Mouse (Mus musculus): ENCODE measurements around the gene Znrf3. TPM values are rescaled to one million over a fixed set of nuclear protein-coding genes. Genes with fewer than 3 reads are reported as not detected.
"Not testable (repeated sequence)": the region's sequence is repeated elsewhere in the genome, so short reads cannot be mapped to it uniquely, and the experiment has no call there.

The Znrf3 gene
- polyA plus RNA-seq, 1 experiment from 2014 or later: 7.8 TPM

GRCm38 (mm10) chr11:5478193-5478592 is 33.5 kb upstream of the Znrf3 start:
- Histone ChIP-seq H3K4me3 (replicated peaks; ENCODE audit: low read depth, low read length) (no peak overlapping the region), H3K4me2 (ENCODE audit: low read length) (no peak overlapping the region), H3K36me3 (ENCODE audit: control insufficient read depth, insufficient read depth, low read length) (no peaks in the 10 kb centered on the region), H3K27ac (replicated peaks; ENCODE audit: low read depth, low read length) (no peak overlapping the region), H3K9ac (replicated peaks; ENCODE audit: low read length) (no peak overlapping the region), H3K27me3 (ENCODE audit: control insufficient read depth, insufficient read depth, low read length) (no peaks in the 10 kb centered on the region), H3K4me1 (ENCODE audit: control insufficient read depth, insufficient read depth, low read length) (no peaks in the 10 kb centered on the region), H3K9me3 (ENCODE audit: control insufficient read depth, low read length) (no peaks in the 10 kb centered on the region)
- ATAC-seq (ENCODE audit: low FRiP score, low TSS enrichment) (no peak), DNase-seq (no peak)
- WGBS: 92% methylated on average over 7 of the region's 7 CpGs

DNA sequence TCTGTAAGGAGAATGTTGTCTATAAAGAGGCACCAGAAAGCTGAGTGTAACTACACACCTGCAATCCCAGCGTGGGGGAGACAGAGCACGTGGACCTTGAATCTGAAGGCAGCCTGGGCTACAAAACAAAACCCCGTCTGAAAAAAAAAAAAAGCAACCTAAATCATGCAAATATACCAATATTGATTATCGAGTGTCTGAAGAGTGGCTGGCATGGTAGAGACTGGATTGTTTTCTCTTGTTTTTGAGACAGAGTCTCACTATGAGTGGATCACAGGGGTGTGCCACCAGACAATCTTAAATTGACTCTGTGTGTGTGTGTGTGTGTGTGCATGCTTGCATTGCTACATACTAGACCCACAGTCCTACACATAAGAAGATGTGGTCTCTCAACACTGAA is 32.2 kb upstream of the Znrf3 start:
- Histone ChIP-seq H3K36me3 (ENCODE audit: control insufficient read depth, insufficient read depth, low read length) (no peaks in the 10 kb centered on the region), H3K9me3 (ENCODE audit: control insufficient read depth, low read length) (no peaks in the 10 kb centered on the region), H3K4me3 (replicated peaks; ENCODE audit: low read depth, low read length) (no peak overlapping the region), H3K4me1 (ENCODE audit: control insufficient read depth, insufficient read depth, low read length) (no peaks in the 10 kb centered on the region), H3K27me3 (ENCODE audit: control insufficient read depth, insufficient read depth, low read length) (no peaks in the 10 kb centered on the region), H3K9ac (replicated peaks; ENCODE audit: low read length) (no peak overlapping the region), H3K4me2 (ENCODE audit: low read length) (no peak overlapping the region), H3K27ac (replicated peaks; ENCODE audit: low read depth, low read length) (no peak overlapping the region)
- DNase-seq: no peak
- no peak for ATAC-seq (ENCODE audit: low FRiP score, low TSS enrichment)
- WGBS: 85% methylated on average over 4 of the region's 4 CpGs

DNA sequence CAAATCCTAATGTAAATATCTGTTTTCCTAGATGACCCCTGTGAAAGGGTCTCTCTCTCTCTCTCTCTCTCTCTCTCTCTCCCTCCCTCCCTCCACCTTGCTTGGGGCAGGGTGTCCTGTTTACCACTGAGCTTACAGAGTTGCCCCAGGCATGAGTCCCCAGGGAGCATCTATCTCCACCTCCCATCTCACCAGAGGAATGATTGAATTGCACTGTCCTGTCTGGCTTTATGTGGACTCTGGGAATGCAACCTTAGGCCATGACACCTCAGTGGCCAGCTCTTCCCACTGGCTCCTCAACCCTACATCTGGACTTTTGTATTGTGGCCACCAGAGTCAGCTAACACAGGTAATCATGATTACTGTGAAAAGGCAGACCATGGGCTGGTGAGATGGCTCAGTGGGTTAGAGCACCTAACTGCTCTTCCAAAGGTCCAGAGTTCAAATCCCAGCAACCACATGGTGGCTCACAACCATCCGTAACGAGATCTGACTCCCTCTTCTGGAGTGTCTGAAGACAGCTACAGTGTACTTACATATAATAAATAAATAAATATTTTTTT is 31.0 kb upstream of the Znrf3 start:
- not testable (repeated sequence) for ATAC-seq (ENCODE audit: low FRiP score, low TSS enrichment); DNase-seq; H3K36me3 ChIP-seq (ENCODE audit: control insufficient read depth, insufficient read depth, low read length); H3K9me3 ChIP-seq (ENCODE audit: control insufficient read depth, low read length); H3K4me1 ChIP-seq (ENCODE audit: control insufficient read depth, insufficient read depth, low read length); H3K4me3 ChIP-seq (replicated peaks; ENCODE audit: low read depth, low read length); H3K27ac ChIP-seq (replicated peaks; ENCODE audit: low read depth, low read length); H3K9ac ChIP-seq (replicated peaks; ENCODE audit: low read length); H3K27me3 ChIP-seq (ENCODE audit: control insufficient read depth, insufficient read depth, low read length); H3K4me2 ChIP-seq (ENCODE audit: low read length)
- 94% methylated on average over 2 of the region's 2 CpGs for WGBS

- Histone ChIP-seq H3K9me3 (ENCODE audit: control insufficient read depth, low read length) (no peaks in the 10 kb centered on the region), H3K27ac (replicated peaks; ENCODE audit: low read depth, low read length) (no peak overlapping the region), H3K36me3 (ENCODE audit: control insufficient read depth, insufficient read depth, low read length) (no peaks in the 10 kb centered on the region), H3K4me3 (replicated peaks; ENCODE audit: low read depth, low read length) (no peak overlapping the region), H3K4me2 (ENCODE audit: low read length) (no peak overlapping the region), H3K27me3 (ENCODE audit: control insufficient read depth, insufficient read depth, low read length) (no peaks in the 10 kb centered on the region), H3K4me1 (ENCODE audit: control insufficient read depth, insufficient read depth, low read length) (no peaks in the 10 kb centered on the region), H3K9ac (replicated peaks; ENCODE audit: low read length) (no peak overlapping the region)
- ATAC-seq (ENCODE audit: low FRiP score, low TSS enrichment): no peak
- DNase-seq: peak; percentile 91
- WGBS: 16% methylated on average over 5 of the region's 5 CpGs
These were observed 29.5 kb upstream of the Znrf3 start for GRCm38 (mm10) chr11:5474130-5474529.

- ATAC-seq (ENCODE audit: low FRiP score, low TSS enrichment) (no peak), DNase-seq (peak; percentile 24)
- no peaks in the 10 kb centered on the region for H3K36me3 ChIP-seq (ENCODE audit: control insufficient read depth, insufficient read depth, low read length)
- no peak overlapping the region for H3K9ac ChIP-seq (replicated peaks; ENCODE audit: low read length)
- H3K27me3 ChIP-seq (ENCODE audit: control insufficient read depth, insufficient read depth, low read length): no peaks in the 10 kb centered on the region
- H3K4me2 ChIP-seq (ENCODE audit: low read length): no peak overlapping the region
- 88% methylated on average over 3 of the region's 3 CpGs for WGBS
- H3K4me1 ChIP-seq (ENCODE audit: control insufficient read depth, insufficient read depth, low read length): no peaks in the 10 kb centered on the region
- no peak overlapping the region for H3K4me3 ChIP-seq (replicated peaks; ENCODE audit: low read depth, low read length)
- no peak overlapping the region for H3K27ac ChIP-seq (replicated peaks; ENCODE audit: low read depth, low read length)
- no peaks in the 10 kb centered on the region for H3K9me3 ChIP-seq (ENCODE audit: control insufficient read depth, low read length)
These were observed 25.4 kb upstream of the Znrf3 start for GRCm38 (mm10) chr11:5470055-5470454.

GRCm38 (mm10) chr11:5469084-5469483 is 24.4 kb upstream of the Znrf3 start:
- 80% methylated on average over 3 of the region's 3 CpGs for WGBS
- ATAC-seq (ENCODE audit: low FRiP score, low TSS enrichment): no peak

DNA sequence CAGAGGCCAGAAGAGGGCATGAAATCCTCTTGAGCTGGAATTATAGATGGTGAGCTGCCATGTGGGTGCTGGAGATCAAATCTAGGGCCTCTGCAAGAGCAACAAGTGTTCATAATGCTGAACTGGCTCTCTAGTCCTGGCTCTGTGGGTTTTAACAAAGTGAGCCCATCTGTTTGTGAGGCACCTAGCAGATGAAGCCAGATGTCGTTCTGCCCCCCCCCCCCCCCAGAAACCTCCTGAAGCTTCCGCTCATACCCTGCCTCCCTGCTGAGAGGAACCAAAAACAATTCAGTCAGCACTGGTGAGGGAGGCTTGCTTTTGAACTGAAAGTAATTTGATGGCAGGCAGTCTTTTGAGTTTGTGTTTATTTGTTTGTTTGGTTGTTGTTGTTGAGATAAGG is 23.8 kb upstream of the Znrf3 start:
- Histone ChIP-seq H3K9ac (replicated peaks; ENCODE audit: low read length) (no peak overlapping the region), H3K27me3 (ENCODE audit: control insufficient read depth, insufficient read depth, low read length) (no peaks in the 10 kb centered on the region), H3K9me3 (ENCODE audit: control insufficient read depth, low read length) (no peaks in the 10 kb centered on the region), H3K4me3 (replicated peaks; ENCODE audit: low read depth, low read length) (no peak overlapping the region), H3K4me1 (ENCODE audit: control insufficient read depth, insufficient read depth, low read length) (no peaks in the 10 kb centered on the region), H3K4me2 (ENCODE audit: low read length) (no peak overlapping the region), H3K36me3 (ENCODE audit: control insufficient read depth, insufficient read depth, low read length) (no peaks in the 10 kb centered on the region), H3K27ac (replicated peaks; ENCODE audit: low read depth, low read length) (no peak overlapping the region)
- 28% methylated on average over 2 of the region's 2 CpGs for WGBS
- no peak for ATAC-seq (ENCODE audit: low FRiP score, low TSS enrichment)
- no peak for DNase-seq

More at GRCm38 (mm10) chr11:5469084-5469483, 24.4 kb upstream of the Znrf3 start:
- H3K4me2 ChIP-seq (ENCODE audit: low read length): no peak overlapping the region
- H3K4me3 ChIP-seq (replicated peaks; ENCODE audit: low read depth, low read length): no peak overlapping the region
- no peaks in the 10 kb centered on the region for H3K36me3 ChIP-seq (ENCODE audit: control insufficient read depth, insufficient read depth, low read length)
- DNase-seq: peak; percentile 39
- no peaks in the 10 kb centered on the region for H3K27me3 ChIP-seq (ENCODE audit: control insufficient read depth, insufficient read depth, low read length)
- no peaks in the 10 kb centered on the region for H3K9me3 ChIP-seq (ENCODE audit: control insufficient read depth, low read length)
- H3K27ac ChIP-seq (replicated peaks; ENCODE audit: low read depth, low read length): no peak overlapping the region
- H3K4me1 ChIP-seq (ENCODE audit: control insufficient read depth, insufficient read depth, low read length): no peaks in the 10 kb centered on the region
- no peak overlapping the region for H3K9ac ChIP-seq (replicated peaks; ENCODE audit: low read length)

DNA sequence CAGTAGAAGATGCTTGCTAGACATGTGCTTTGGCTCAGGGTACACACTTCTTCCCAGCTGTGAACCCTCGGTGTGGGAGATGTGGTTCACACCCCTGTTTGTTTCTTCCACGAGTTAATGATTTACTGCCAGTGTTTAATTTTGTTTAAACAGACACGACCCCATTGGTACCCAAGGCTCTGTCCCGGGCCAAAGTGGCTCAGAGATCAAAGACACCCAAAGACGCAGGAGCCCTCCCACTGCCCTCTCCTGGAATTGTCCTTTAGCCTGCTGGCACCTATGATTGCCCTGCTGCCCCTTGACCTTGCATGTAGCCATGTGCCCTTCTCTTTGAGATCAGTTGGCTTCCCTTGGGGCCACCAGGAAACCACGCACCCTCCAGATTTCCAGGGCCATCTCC is 7.3 kb upstream of the Znrf3 start:
- H3K4me2 ChIP-seq (ENCODE audit: low read length): no peak overlapping the region
- no peaks in the 10 kb centered on the region for H3K27me3 ChIP-seq (ENCODE audit: control insufficient read depth, insufficient read depth, low read length)
- H3K4me3 ChIP-seq (replicated peaks; ENCODE audit: low read depth, low read length): no peak overlapping the region
- H3K27ac ChIP-seq (replicated peaks; ENCODE audit: low read depth, low read length): no peak overlapping the region
- H3K9ac ChIP-seq (replicated peaks; ENCODE audit: low read length): no peak overlapping the region
- no peaks in the 10 kb centered on the region for H3K36me3 ChIP-seq (ENCODE audit: control insufficient read depth, insufficient read depth, low read length)
- H3K4me1 ChIP-seq (ENCODE audit: control insufficient read depth, insufficient read depth, low read length): no peaks in the 10 kb centered on the region
- DNase-seq: no peak
- 83% methylated on average over 6 of the region's 6 CpGs for WGBS
- no peak for ATAC-seq (ENCODE audit: low FRiP score, low TSS enrichment)
- no peaks in the 10 kb centered on the region for H3K9me3 ChIP-seq (ENCODE audit: control insufficient read depth, low read length)

- Histone ChIP-seq H3K4me2 (ENCODE audit: low read length) (no peak overlapping the region), H3K4me1 (ENCODE audit: control insufficient read depth, insufficient read depth, low read length) (no peaks in the 10 kb centered on the region), H3K9ac (replicated peaks; ENCODE audit: low read length) (no peak overlapping the region), H3K27ac (replicated peaks; ENCODE audit: low read depth, low read length) (no peak overlapping the region), H3K9me3 (ENCODE audit: control insufficient read depth, low read length) (no peaks in the 10 kb centered on the region), H3K4me3 (replicated peaks; ENCODE audit: low read depth, low read length) (no peak overlapping the region), H3K36me3 (ENCODE audit: control insufficient read depth, insufficient read depth, low read length) (no peaks in the 10 kb centered on the region), H3K27me3 (ENCODE audit: control insufficient read depth, insufficient read depth, low read length) (no peaks in the 10 kb centered on the region)
- ATAC-seq (ENCODE audit: low FRiP score, low TSS enrichment): no peak
- WGBS: 68% methylated on average over 4 of the region's 4 CpGs
- DNase-seq: no peak
These were observed 6.7 kb upstream of the Znrf3 start for GRCm38 (mm10) chr11:5451341-5451740.

All from midbrain, embryonic 14.5 days (tissue).